Mouse (Mus musculus): ENCODE data around the gene Tbc1d1.

- no peak for TF ChIP-seq POLR2A (IDR thresholded peaks at IDR 0.05; ENCODE audit: extremely low read depth, insufficient read depth, low read length)
- no peak for TF ChIP-seq CTCF (IDR thresholded peaks at IDR 0.05; ENCODE audit: low read depth, low read length)
These were observed 184.3 kb downstream of the Tbc1d1 start for GRCm38 (mm10) chr5:64340366-64340765.

Data from liver, adult 2 months (tissue).